Mouse (Mus musculus) E14TG2a.4 (cell line): ENCODE data around the gene Grk6.

ENCODE experiments used
- H3K27me3 ChIP-seq: 2 replicates; pipeline ENCODE4 v1.6.1; 2014; ENCODE audit warnings: low read length, control low read depth; ENCODE audit not compliant: insufficient read depth
- H3K36me3 ChIP-seq: 2 replicates; pipeline ENCODE4 v1.6.1; 2014; ENCODE audit warnings: low read length, control low read depth; ENCODE audit not compliant: insufficient read depth
- H3K4me1 ChIP-seq: replicated peaks from 2 replicates; pipeline ENCODE4 v1.6.1; 2014; ENCODE audit warnings: low read depth, low read length, control low read depth
- H3K4me3 ChIP-seq: replicated peaks from 2 replicates; pipeline ENCODE4 v1.5.1; 2014; ENCODE audit warnings: mild to moderate bottlenecking, low read length
- H3K9me3 ChIP-seq: 2 replicates; pipeline ENCODE4 v1.6.1; 2014; ENCODE audit warnings: low read length, control low read depth
- CTCF ChIP-seq: conservative IDR thresholded peaks from 2 replicates; pipeline ENCODE4 v1.5.1; 2014; ENCODE audit warnings: low read length
- NANOG ChIP-seq: IDR thresholded peaks from 2 replicates; pipeline ENCODE4 v1.6.1; 2014; ENCODE audit warnings: borderline replicate concordance, low read length, mixed read lengths
- POU5F1 ChIP-seq: IDR thresholded peaks from 2 replicates; pipeline ENCODE4 v1.6.1; 2014; ENCODE audit warnings: low read length, borderline replicate concordance

Gene Grk6

DNA sequence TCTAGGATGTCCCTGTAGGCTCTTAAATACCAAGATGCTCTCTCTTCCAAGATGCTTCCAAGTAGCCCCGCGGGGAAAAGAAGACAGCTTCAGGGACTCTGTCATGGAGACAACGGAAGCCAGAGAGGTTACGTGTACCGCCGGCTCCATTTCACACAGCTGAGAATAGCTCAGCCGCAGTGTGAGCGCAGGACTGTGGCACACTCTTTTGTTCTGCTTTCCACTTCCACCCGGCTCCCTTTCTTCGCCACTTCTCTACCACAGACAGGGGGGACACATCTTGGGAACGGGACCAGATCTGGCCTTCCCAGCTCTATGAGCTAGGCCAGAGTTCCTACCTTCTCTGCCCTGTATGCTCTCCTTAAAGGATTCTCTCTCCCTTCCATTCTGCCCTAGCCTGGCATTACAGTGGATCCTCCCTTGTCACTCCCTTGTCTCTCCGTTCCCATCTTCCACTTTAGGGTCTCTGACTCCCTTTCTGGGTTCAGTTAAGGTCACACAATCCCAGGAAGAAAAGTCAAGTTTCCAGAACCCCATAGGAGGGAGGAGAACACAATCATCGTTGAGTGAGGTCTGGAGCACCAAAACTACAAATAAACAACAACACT, 39.0 kb upstream of the Grk6 start:
- TF ChIP-seq CTCF (no peak), NANOG (no peak), POU5F1 (no peak)
- Histone ChIP-seq H3K36me3 (no peaks in the 10 kb centered on the region), H3K4me1 (peaks cover 16% of the 10 kb centered on the region), H3K4me3 (no peak overlapping the region), H3K27me3 (peaks cover 71% of the 10 kb centered on the region), H3K9me3 (peaks cover 7% of the 10 kb centered on the region; the same call in 1 of the 2 replicates)

DNA sequence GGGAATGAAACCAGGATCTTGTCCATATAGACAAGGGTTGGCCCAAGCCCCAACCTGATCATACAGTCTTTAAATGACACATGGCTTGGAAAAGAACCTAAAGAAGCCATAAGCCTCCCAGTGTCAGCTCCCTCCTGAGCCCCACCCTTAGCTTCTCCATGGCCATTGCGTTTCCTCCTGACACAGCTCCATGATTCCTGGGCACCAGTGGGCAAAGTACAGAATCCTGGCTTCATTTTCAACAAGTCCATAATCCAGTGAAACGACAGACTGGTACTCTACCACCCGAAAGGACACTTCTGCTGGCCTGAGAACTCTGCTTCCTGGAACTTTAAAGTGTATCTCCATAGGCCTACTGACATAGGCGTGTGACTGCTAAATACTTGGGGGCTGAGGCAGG, 37.5 kb upstream of the Grk6 start:
- TF ChIP-seq NANOG: no peak
- TF ChIP-seq POU5F1: no peak
- TF ChIP-seq CTCF: no peak
- H3K4me3 ChIP-seq: no peak overlapping the region
- H3K4me1 ChIP-seq: peaks cover 16% of the 10 kb centered on the region
- peaks cover 72% of the 10 kb centered on the region for H3K27me3 ChIP-seq
- H3K9me3 ChIP-seq: peaks cover 7% of the 10 kb centered on the region; the same call in 1 of the 2 replicates
- no peaks in the 10 kb centered on the region for H3K36me3 ChIP-seq

DNA sequence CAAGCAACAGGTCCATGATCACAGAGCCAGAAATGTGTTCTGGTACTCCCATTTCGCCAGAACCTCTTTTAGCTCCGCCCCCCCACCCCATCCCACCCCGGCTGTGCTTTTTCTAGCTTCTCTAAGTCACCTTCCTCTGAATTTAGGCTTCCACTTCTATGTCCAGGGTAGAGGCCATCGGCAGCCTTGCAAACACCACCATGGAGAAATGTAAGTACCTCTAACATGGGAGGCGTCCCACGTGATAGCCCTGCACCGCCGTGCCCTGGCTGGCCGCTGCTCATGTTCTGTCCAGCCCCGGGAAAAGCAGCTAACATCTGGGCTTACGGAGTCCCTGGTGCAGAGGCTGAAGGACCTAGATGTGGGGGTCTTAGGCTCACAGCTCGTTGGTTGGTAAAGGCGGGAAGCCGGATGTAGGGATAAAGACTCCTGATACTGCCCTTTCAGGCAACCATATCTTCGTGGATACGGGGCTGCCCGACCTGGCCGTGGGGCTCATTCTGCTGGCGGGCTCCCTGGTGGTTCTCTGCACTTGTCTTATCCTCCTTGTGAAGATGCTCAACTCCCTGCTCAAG, 36.2 kb upstream of the Grk6 start:
- H3K4me3 ChIP-seq: no peak overlapping the region
- peaks cover 7% of the 10 kb centered on the region; the same call in 1 of the 2 replicates for H3K9me3 ChIP-seq
- TF ChIP-seq NANOG (no peak), CTCF (no peak), POU5F1 (no peak)
- H3K36me3 ChIP-seq: no peaks in the 10 kb centered on the region
- H3K27me3 ChIP-seq: peaks cover 83% of the 10 kb centered on the region
- H3K4me1 ChIP-seq: peaks cover 13% of the 10 kb centered on the region

DNA sequence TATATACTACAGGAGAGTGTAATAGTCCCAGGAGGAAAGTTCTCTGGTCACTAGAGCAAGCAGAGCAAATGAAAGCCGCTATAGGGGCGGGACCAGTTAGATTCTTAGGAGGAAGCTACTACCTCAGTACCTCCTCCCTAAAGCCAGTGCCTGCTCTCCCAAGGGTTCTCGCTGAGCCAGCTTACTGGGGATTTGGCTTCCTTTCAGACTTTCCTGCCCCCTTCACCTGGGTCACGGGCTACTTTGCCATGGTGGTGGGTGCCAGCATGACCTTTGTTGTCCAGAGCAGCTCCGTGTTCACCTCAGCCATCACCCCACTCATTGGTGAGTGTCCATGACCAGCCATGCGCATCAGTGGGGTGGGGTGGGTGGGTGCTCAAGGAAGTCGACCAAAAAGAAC, 33.0 kb upstream of the Grk6 start:
- peaks cover 77% of the 10 kb centered on the region for H3K27me3 ChIP-seq
- peaks cover 19% of the 10 kb centered on the region for H3K4me1 ChIP-seq
- H3K9me3 ChIP-seq: no peaks in the 10 kb centered on the region
- no peak for TF ChIP-seq CTCF
- no peak for TF ChIP-seq POU5F1
- TF ChIP-seq NANOG: no peak
- no peaks in the 10 kb centered on the region for H3K36me3 ChIP-seq
- no peak overlapping the region for H3K4me3 ChIP-seq

DNA sequence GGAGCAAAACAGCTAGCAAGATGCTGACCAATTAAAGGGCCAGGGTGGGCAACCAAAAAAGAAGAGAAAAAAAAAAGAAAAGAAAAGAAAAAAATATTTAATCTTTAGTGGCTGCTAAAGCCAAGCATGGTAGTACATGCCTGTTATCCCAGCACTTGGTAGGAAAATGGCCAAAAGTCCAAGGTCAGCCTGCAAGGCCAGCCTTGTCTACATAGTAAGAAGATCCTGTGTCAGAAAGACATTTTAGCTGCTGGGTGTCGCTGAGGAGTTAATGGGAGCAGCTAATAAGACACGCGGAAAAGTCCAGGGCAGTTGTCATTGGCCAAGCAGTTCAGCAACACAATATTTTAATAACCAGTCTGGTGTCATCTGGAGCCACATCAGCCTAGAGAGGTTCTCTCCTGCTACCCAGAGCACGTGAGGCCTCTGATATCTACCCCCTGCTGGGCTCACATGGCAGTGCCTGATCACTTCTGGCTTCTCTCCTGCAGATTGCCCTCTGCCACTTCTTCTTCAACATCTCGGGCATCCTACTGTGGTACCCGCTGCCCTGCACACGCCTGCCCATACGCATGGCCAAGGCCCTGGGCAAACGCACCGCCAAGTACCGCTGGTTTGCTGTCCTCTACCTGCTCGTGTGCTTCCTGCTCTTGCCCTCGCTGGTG, 32.1 kb upstream of the Grk6 start:
- TF ChIP-seq NANOG (no peak), POU5F1 (no peak), CTCF (no peak)
- H3K27me3 ChIP-seq: peaks cover 76% of the 10 kb centered on the region

DNA sequence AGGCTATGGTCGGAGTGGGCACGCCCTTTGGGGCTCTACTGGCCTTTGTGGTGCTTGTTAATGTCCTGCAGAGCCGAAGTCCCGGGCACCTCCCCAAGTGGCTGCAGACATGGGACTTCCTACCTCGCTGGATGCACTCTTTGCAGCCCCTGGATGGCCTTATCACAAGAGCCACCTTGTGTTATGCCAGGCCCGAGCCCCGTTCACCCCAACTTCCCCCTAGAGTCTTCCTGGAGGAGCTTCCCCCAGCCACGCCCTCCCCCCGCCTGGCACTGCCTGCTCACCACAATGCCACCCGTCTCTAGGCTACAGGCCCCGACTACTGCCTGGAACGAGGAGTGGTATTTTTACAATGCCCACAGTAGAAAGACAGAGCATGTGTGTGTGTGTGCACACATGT, 31.5 kb upstream of the Grk6 start:
- no peaks in the 10 kb centered on the region for H3K9me3 ChIP-seq
- H3K4me3 ChIP-seq: no peak overlapping the region
- H3K36me3 ChIP-seq: no peaks in the 10 kb centered on the region
- H3K4me1 ChIP-seq: peaks cover 27% of the 10 kb centered on the region
- TF ChIP-seq POU5F1 (no peak), CTCF (no peak), NANOG (no peak)
- peaks cover 76% of the 10 kb centered on the region for H3K27me3 ChIP-seq

More for the DNA sequence above, 32.1 kb upstream of the Grk6 start:
- peaks cover 22% of the 10 kb centered on the region for H3K4me1 ChIP-seq
- H3K36me3 ChIP-seq: no peaks in the 10 kb centered on the region
- no peaks in the 10 kb centered on the region for H3K9me3 ChIP-seq
- no peak overlapping the region for H3K4me3 ChIP-seq

DNA sequence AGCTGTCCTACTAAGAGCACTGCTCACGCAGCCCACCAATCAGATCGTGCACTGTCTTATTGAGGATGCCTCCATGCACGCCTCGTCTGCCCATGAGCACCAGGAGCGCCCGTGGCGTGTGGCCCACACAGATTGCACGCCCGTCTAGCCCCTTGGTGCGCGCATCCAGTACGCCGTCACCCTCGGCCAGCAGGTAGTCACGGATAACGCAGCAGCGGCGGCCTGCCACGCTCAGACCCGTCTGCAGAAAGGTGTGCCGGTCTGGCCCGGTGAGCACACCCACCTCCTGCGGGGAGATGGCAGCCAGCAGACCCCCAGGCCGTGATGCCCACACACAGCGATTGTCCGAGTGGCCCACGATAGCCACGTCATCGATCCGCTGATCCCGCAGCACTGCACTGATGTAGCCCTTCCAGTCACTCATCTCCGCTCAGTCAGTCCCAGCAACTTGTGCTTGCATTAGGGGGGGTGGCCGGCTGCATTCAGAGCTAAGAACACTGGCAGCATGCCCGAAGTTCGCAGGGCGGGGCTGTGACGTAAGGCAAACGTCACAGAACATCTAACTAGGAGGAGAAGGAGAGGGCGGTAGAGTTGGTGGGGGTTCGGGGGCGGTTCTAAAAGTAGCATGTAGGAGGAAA, 30.0 kb upstream of the Grk6 start, which contains the start of gene Pfn3:
TSS of gene Pfn3 (minus strand) at position 490 of the 638 bp plus-strand sequence.
- H3K4me3 ChIP-seq: peak within 1 kb of the TSS; percentile 76
- no peaks in the 10 kb centered on the region for H3K36me3 ChIP-seq
- peaks cover 30% of the 10 kb centered on the region for H3K4me1 ChIP-seq
- no peak for TF ChIP-seq POU5F1
- TF ChIP-seq CTCF: no peak
- no peak for TF ChIP-seq NANOG
- peaks cover 75% of the 10 kb centered on the region for H3K27me3 ChIP-seq
- no peaks in the 10 kb centered on the region for H3K9me3 ChIP-seq

DNA sequence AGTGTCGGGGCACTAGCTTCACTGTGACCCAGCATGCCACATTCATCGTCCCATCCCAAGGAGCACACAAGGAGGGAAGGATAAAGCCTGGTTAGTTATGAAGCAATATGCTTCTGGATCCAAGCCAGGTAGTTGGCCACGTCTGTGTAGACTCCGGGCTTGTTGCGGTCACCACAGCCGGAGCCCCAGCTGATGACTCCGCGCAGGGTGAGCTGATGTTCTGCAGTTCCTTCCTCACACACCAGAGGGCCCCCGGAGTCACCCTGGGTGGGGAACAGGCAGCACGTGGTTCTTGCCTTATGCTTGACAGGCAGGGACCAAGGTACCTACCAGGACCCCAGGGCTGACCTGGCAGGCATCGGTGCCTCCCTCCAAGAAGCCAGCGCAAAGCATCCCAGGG, 26.9 kb upstream of the Grk6 start:
- Histone ChIP-seq H3K27me3 (peaks cover 83% of the 10 kb centered on the region), H3K4me3 (no peak overlapping the region), H3K4me1 (peaks cover 55% of the 10 kb centered on the region), H3K9me3 (no peaks in the 10 kb centered on the region), H3K36me3 (no peaks in the 10 kb centered on the region)
- TF ChIP-seq NANOG (no peak), CTCF (peak; percentile 84)
